Mouse (Mus musculus): ENCODE data around the gene Tgm6.

DNA sequence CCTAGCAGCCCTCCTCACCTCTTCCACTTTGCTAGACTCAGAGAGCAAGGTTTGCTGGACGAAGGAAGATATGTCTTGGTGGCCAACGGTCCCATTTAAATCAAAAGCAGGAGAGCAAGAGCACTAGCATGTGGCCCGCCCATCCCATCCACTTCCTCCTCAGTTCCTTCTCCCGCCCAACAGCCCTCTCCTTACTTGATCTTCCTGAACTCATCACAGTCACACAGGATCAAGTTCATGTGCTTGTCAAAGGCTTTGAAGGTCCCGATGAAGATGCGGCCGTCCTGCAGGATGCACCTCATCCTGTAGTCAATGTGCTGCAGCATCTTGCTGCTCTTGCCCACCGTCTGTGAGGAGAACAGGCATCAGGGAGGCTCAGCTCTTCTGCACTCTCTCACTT lies 64.6 kb downstream of the Tgm6 start:
- no peak for TF ChIP-seq CTCF (IDR thresholded peaks at IDR 0.05; ENCODE audit: low read depth)
- TF ChIP-seq EP300 (IDR thresholded peaks at IDR 0.05; ENCODE audit: low read depth): no peak

All from heart, postnatal 0 days (tissue).